In the genomic region with DNA sequence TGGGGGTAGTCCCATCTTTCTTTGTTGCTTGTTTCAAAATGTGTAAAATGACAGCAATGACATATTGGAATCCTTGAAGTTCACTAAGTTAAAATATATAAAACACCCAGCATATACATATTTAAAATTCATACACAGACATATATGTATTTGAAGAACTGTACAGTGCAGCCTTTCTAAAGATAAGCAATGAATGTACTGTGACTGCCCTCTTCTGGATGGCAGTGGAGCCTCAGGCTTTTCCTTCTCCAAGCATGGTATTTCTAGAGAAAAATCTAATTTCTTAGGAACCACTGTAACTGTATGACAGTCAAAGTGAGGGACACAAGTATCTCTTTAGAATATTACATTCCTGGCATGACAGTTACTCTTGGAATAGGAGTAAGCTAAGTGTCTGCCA, we compare ENCODE assay signal across 10 mouse cellular contexts.
DNase-seq lines count a peak whose midpoint lies in the region; ATAC-seq and TF ChIP-seq lines count a peak whose summit lies in the region.
"Had no signal": no experiment of that assay in that cellular context is flagged by ENCODE, and none has a peak within 500 bp of the region (broad histone marks: within the 10 kb centered on the region; RNA-seq: fewer than 3 reads in every experiment).

No protein-coding gene starts in this region.

- TF ChIP-seq EP300 in CH12.LX (IDR thresholded peaks at IDR 0.05; ENCODE audit: low read length): no peak

- no peak overlapping the region for H3K4me2 ChIP-seq in CH12.LX (ENCODE audit: insufficient read depth, low read depth, poor library complexity, severe bottlenecking)

- peak; percentile 3 for TF ChIP-seq RAD21 in CH12.LX (IDR thresholded peaks at IDR 0.05; ENCODE audit: low read depth, low read length)

- H3K9me3 ChIP-seq in CH12.LX (replicated peaks; ENCODE audit: low read length): peaks cover 35% of the 10 kb centered on the region

- no peak overlapping the region for H3K27ac ChIP-seq in layer of hippocampus, adult 2 months
- H3K27ac ChIP-seq in CH12.LX (ENCODE audit: insufficient read depth, low read depth): no peak overlapping the region

- ATAC-seq in megakaryocyte progenitor cell, adult 5-6 weeks (replicated peaks; ENCODE audit: poor library complexity): peak; percentile 48; the same call in 1 of the 2 replicates
- no peak for ATAC-seq in CD4-positive, CD25-positive, alpha-beta regulatory T cell, adult 4 months

- peak in 1 of 2 experiments; percentile 2 for DNase-seq in layer of hippocampus, adult 2 months (ENCODE audit: low spot score in 2 of 2)
- DNase-seq in layer of hippocampus, adult 9-11 months: no peak
- no peak for DNase-seq in CH12.LX (ENCODE audit: extremely low read depth)
- DNase-seq in brain, adult 2 months (ENCODE audit: low read depth, low spot score): peak; percentile 53
- DNase-seq in urinary bladder, postnatal 36 days (ENCODE audit: low spot score in 2 of 2): no peak
- DNase-seq: heart, adult 18-20 months; lung, adult 18-20 months had no signal

- no peaks in the 10 kb centered on the region for H3K79me2 ChIP-seq in CH12.LX (replicated peaks; ENCODE audit: control insufficient read depth, extremely low read depth, insufficient read depth, poor library complexity, severe bottlenecking)

- H3K36me3 ChIP-seq in CH12.LX (replicated peaks in 1 of 2; ENCODE audit: control insufficient read depth in 1 of 2, insufficient read depth in 1 of 2, low read length in 1 of 2): no peaks in the 10 kb centered on the region

- no peak overlapping the region for H3K9ac ChIP-seq in CH12.LX (ENCODE audit: insufficient read depth, low read depth)

- H3K4me1 ChIP-seq in CH12.LX (ENCODE audit: control insufficient read depth in 1 of 2, insufficient read depth in 2 of 2): no peaks in the 10 kb centered on the region

- no peak overlapping the region for H3K4me3 ChIP-seq in layer of hippocampus, adult 2 months
- H3K4me3 ChIP-seq in CH12.LX (replicated peaks in 1 of 3; ENCODE audit: low read depth in 2 of 3, low read length in 2 of 3, poor library complexity in 1 of 3): no peak overlapping the region
- H3K4me3 ChIP-seq: myocyte had no signal

- in situ Hi-C loops in CH12.LX (cut with MboI; ENCODE audit: low pct_ligation_motif_present, low pct_unique_long_range_greater_than_20kb, low sequenced_read_pairs): no loop called here

- dilution Hi-C loops in CH12.LX (cut with MboI; ENCODE audit: extremely low pct_ligation_motif_present, extremely low pct_unique_long_range_greater_than_20kb, low sequenced_read_pairs): no loop called here

- H3K27me3 ChIP-seq in CH12.LX (replicated peaks): no peaks in the 10 kb centered on the region

- no peak for TF ChIP-seq POLR2A in CH12.LX (IDR thresholded peaks at IDR 0.05; ENCODE audit: low read depth, low read length)

- TF ChIP-seq CTCF in layer of hippocampus, adult 2 months (conservative IDR thresholded peaks at IDR 0.05): peak; percentile 82
- 0 out of 4 replicates have a peak, but pooled peaks of 1 of the 2 experiments have one; percentile 14 for TF ChIP-seq CTCF in CH12.LX (conservative IDR thresholded peaks at IDR 0.05 in 1 of 2, IDR thresholded peaks at IDR 0.05 in 1 of 2; ENCODE audit: low read depth in 2 of 2, low read length in 2 of 2)

TF ChIP-seq in CH12.LX, 34 proteins besides CTCF, POLR2A, EP300 and RAD21:
- TF ChIP-seq UBTF (IDR thresholded peaks at IDR 0.05; ENCODE audit: low read depth, low read length) (no peak), ETS1 (conservative IDR thresholded peaks at IDR 0.05; ENCODE audit: low read depth, low read length) (no peak), MAFK (IDR thresholded peaks at IDR 0.05; ENCODE audit: insufficient replicate concordance, low read length) (no peak), MAZ (IDR thresholded peaks at IDR 0.05; ENCODE audit: low read depth, low read length) (no peak), RCOR1 (conservative IDR thresholded peaks at IDR 0.05; ENCODE audit: low read depth, low read length) (no peak), POLR2AphosphoS2 (IDR thresholded peaks at IDR 0.05; ENCODE audit: low read depth, low read length) (no peak), USF2 (conservative IDR thresholded peaks at IDR 0.05; ENCODE audit: low read depth, low read length) (no peak), MYC (IDR thresholded peaks at IDR 0.05; ENCODE audit: low read depth, low read length) (no peak), CHD2 (IDR thresholded peaks at IDR 0.05; ENCODE audit: low read length) (no peak), MEF2A (IDR thresholded peaks at IDR 0.05; ENCODE audit: borderline replicate concordance, low read depth, low read length) (no peak), HCFC1 (IDR thresholded peaks at IDR 0.05; ENCODE audit: low read depth, low read length) (no peak), TCF12 (IDR thresholded peaks at IDR 0.05; ENCODE audit: low read depth, low read length) (no peak), ZNF384 (IDR thresholded peaks at IDR 0.05; ENCODE audit: low read depth, low read length) (no peak)
